Mouse (Mus musculus): ENCODE data around the gene Prss46.

Prss46 gene

DNA sequence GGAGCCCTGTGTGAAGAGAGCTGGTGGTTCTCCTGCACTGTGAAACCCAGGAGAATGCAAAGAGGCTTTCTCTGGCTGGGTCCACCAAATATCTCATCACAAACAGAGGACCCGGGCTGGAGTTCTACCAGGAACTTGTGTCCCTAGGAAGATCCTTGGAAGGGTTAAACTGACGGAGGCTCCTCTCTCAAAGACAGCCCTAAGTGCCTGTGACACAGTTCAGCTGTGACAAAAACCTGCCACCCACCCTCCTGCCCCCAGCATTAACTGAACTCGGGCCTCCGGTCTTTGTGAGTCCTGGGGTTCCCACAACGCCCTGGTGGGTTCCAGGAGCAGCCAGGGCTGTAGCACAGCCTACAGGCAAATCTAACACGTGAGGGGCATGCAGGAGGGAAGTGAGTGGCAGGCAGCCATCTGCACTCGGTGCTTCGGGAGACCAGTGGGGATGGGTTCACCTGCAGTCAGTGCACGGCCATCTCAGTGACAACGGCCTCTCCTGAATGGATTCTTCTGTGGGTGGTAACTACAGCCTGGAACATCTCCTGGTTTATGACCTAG, 55.2 kb downstream of the Prss46 start:
- 74% methylated on average over 10 of the region's 10 CpGs for WGBS

DNA sequence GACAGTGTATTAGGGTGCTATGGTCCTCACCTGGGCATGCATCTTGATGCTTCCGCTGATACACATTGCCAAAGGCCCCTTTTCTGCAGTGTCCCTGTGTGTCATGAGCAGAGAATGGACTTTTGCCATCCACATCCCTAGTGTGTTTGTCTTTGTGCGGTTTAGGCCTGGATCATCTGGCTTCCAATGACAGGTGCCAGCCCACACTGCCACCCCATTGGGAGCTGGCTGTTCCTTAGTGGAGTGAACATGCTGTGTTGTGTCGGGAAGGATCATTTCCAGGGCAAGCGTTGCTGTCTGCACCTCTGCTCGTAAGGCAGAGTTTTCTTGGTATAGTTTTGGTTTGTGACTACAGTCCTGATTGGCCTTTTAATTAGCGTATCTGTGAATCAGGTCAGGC, 56.9 kb downstream of the Prss46 start:
- WGBS, result 82% methylated on average over 6 of the region's 6 CpGs

DNA sequence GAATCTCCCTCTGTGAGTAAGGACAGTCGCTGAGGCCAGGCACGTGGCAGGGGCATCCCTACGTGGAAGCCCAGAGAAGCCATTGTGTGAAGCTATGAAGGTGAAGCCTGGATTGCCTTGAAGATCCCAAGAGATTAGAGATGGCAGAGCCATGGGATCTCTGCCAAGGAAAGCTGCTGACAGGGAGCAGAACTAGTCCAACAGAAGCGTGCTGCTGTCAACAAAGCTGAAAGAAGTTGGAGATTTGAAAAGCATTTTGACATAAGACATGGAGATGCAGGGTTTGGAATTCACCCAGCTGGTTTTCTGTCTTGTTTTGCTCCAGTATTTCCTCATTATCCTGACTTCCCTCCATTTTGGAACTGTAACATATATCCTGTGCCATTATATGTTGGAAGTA, 58.0 kb downstream of the Prss46 start:
- WGBS, result 76% methylated on average over 4 of the region's 4 CpGs

Measured in cerebral cortex, adult 2 months (tissue).